Mouse (Mus musculus): Measurements from ENCODE around the gene Ramp2. TPM values are rescaled to one million over a fixed set of nuclear protein-coding genes. Genes with fewer than 3 reads are reported as not detected.

Gene Ramp2
- polyA plus RNA-seq, 1 experiment from 2014 or later: 62.3 TPM

DNA sequence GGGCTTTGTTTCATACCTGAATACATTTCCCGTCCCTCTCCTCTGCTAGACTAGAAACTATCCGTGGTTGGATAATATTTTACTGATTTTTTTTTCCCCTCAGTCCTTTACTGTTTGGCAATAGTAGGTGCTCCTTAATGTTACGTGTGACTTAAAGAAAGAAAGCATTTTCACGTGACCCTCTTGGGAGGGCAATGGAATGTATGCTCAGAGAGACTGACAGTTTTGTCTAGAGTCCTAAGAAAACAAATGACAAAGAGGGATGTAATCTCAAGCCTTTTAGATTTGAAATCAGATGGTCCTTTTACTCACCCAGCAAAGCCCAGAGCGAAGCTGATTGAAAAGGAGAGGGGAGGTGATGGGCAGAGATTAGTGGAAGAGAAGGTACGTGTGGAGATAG lies 20.1 kb downstream of the Ramp2 start:
- no peak for ATAC-seq (ENCODE audit: low FRiP score, low TSS enrichment)
- H3K4me1 ChIP-seq (replicated peaks; ENCODE audit: control insufficient read depth, insufficient read depth): no peaks in the 10 kb centered on the region
- WGBS: 57% methylated on average over 6 of the region's 6 CpGs
- no peak overlapping the region for H3K27ac ChIP-seq (replicated peaks)
- no peak for DNase-seq (ENCODE audit: low spot score)
- no peaks in the 10 kb centered on the region for H3K36me3 ChIP-seq (ENCODE audit: control insufficient read depth, insufficient read depth, low read length)
- H3K9ac ChIP-seq (ENCODE audit: low read length): no peak overlapping the region
- H3K4me2 ChIP-seq (replicated peaks; ENCODE audit: low read depth): no peak overlapping the region
- TF ChIP-seq EP300 (optimal IDR thresholded peaks at IDR 0.05) (no peak), CTCF (IDR thresholded peaks at IDR 0.05; ENCODE audit: low read depth) (no peak)
- no peaks in the 10 kb centered on the region for H3K9me3 ChIP-seq (ENCODE audit: control insufficient read depth, low read length)
- no peak overlapping the region for H3K4me3 ChIP-seq (ENCODE audit: low read depth, low read length)
- no peaks in the 10 kb centered on the region for H3K27me3 ChIP-seq (ENCODE audit: control insufficient read depth, insufficient read depth, low read length)

DNA sequence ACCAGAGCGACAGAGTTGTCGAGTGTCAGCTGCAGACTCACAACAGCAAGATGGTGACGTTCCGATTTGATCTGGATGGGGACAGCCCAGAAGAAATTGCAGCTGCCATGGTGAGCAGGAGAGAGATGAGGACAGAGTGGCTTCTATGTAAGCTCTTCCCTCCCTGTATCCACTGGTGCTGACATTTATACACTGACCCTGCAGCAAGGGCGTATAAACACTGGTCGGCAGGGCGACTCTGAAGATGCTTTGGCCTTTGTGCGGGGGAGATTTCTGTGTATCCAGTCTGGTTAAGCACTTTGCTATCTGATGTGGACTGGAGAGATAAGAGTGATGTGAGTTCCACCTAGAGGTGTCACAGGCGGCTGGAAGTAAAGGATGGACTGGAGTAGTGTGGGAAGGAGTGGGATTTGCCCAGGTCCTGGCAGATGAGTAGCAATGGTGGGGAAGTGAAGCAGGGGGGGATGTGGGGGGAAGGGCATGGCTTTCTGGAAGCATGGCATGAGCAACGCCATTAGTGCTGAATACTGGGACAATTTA lies 23.8 kb downstream of the Ramp2 start:
- Histone ChIP-seq H3K27me3 (ENCODE audit: control insufficient read depth, insufficient read depth, low read length) (no peaks in the 10 kb centered on the region), H3K4me1 (replicated peaks; ENCODE audit: control insufficient read depth, insufficient read depth) (no peaks in the 10 kb centered on the region), H3K4me2 (replicated peaks; ENCODE audit: low read depth) (no peak overlapping the region), H3K27ac (replicated peaks) (no peak overlapping the region), H3K36me3 (ENCODE audit: control insufficient read depth, insufficient read depth, low read length) (no peaks in the 10 kb centered on the region), H3K9ac (ENCODE audit: low read length) (no peak overlapping the region), H3K9me3 (ENCODE audit: control insufficient read depth, low read length) (no peaks in the 10 kb centered on the region), H3K4me3 (ENCODE audit: low read depth, low read length) (no peak overlapping the region)
- no peak for TF ChIP-seq EP300 (optimal IDR thresholded peaks at IDR 0.05)
- no peak for TF ChIP-seq CTCF (IDR thresholded peaks at IDR 0.05; ENCODE audit: low read depth)
- ATAC-seq (ENCODE audit: low FRiP score, low TSS enrichment): peak; percentile 41; the same call in 1 of the 2 replicates
- DNase-seq (ENCODE audit: low spot score): peak; percentile 45
- WGBS: 19% methylated on average over 10 of the region's 10 CpGs

DNA sequence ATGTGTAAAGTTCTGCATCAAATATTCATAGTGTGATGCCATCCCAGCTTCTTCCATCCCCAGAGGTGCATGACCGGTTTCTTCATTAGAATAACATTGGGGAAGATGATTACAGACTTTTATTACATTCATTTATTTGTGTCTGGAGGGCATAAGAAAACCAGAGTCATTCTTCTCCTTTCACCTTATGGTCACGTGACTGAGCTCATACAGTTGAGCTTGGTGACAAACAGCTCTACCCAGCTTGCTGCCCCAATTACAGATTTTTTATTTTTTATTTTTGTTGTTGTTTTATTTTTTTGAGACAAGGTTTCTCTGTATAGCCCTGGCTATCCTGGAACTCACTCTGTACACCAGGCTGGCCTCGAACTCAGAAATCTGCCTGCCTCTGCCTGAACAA lies 26.6 kb downstream of the Ramp2 start:
- ATAC-seq (ENCODE audit: low FRiP score, low TSS enrichment) (no peak), DNase-seq (ENCODE audit: low spot score) (no peak)
- Histone ChIP-seq H3K36me3 (ENCODE audit: control insufficient read depth, insufficient read depth, low read length) (no peaks in the 10 kb centered on the region), H3K27me3 (ENCODE audit: control insufficient read depth, insufficient read depth, low read length) (no peaks in the 10 kb centered on the region), H3K9ac (ENCODE audit: low read length) (no peak overlapping the region), H3K9me3 (ENCODE audit: control insufficient read depth, low read length) (no peaks in the 10 kb centered on the region), H3K27ac (replicated peaks) (no peak overlapping the region), H3K4me1 (replicated peaks; ENCODE audit: control insufficient read depth, insufficient read depth) (peaks cover 4% of the 10 kb centered on the region; the same call in 1 of the 2 replicates), H3K4me2 (replicated peaks; ENCODE audit: low read depth) (no peak overlapping the region), H3K4me3 (ENCODE audit: low read depth, low read length) (no peak overlapping the region)
- WGBS: 92% methylated on average over 3 of the region's 3 CpGs
- TF ChIP-seq EP300 (optimal IDR thresholded peaks at IDR 0.05): no peak
- no peak for TF ChIP-seq CTCF (IDR thresholded peaks at IDR 0.05; ENCODE audit: low read depth)

DNA sequence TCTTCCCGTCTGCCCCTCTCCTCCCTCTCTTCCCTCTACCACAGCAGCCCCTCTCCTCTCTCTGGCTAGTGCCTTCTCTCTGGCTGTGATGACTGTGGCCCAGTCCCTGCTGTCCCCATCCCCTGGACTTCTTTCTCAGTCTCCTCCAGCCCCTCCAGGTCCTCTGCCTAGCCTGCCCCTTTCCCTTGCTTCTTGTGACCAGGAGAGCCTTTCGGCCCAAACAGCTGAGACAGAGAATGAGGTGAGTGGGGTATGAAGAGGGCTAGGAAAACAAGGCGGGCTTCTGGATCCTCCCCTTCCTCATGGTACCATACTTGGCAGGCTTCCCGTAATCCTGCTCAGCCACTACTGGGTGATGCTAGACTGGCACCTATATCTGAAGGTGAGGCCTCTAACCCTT lies 29.5 kb downstream of the Ramp2 start:
- no peaks in the 10 kb centered on the region for H3K36me3 ChIP-seq (ENCODE audit: control insufficient read depth, insufficient read depth, low read length)
- H3K4me3 ChIP-seq (ENCODE audit: low read depth, low read length): no peak overlapping the region
- H3K27me3 ChIP-seq (ENCODE audit: control insufficient read depth, insufficient read depth, low read length): no peaks in the 10 kb centered on the region
- H3K27ac ChIP-seq (replicated peaks): no peak overlapping the region
- no peaks in the 10 kb centered on the region for H3K9me3 ChIP-seq (ENCODE audit: control insufficient read depth, low read length)
- H3K9ac ChIP-seq (ENCODE audit: low read length): no peak overlapping the region
- 58% methylated on average over 4 of the region's 4 CpGs for WGBS
- TF ChIP-seq CTCF (IDR thresholded peaks at IDR 0.05; ENCODE audit: low read depth): no peak
- ATAC-seq (ENCODE audit: low FRiP score, low TSS enrichment) (no peak), DNase-seq (ENCODE audit: low spot score) (no peak)
- H3K4me1 ChIP-seq (replicated peaks; ENCODE audit: control insufficient read depth, insufficient read depth): peaks cover 12% of the 10 kb centered on the region; the same call in 1 of the 2 replicates
- no peak overlapping the region for H3K4me2 ChIP-seq (replicated peaks; ENCODE audit: low read depth)

DNA sequence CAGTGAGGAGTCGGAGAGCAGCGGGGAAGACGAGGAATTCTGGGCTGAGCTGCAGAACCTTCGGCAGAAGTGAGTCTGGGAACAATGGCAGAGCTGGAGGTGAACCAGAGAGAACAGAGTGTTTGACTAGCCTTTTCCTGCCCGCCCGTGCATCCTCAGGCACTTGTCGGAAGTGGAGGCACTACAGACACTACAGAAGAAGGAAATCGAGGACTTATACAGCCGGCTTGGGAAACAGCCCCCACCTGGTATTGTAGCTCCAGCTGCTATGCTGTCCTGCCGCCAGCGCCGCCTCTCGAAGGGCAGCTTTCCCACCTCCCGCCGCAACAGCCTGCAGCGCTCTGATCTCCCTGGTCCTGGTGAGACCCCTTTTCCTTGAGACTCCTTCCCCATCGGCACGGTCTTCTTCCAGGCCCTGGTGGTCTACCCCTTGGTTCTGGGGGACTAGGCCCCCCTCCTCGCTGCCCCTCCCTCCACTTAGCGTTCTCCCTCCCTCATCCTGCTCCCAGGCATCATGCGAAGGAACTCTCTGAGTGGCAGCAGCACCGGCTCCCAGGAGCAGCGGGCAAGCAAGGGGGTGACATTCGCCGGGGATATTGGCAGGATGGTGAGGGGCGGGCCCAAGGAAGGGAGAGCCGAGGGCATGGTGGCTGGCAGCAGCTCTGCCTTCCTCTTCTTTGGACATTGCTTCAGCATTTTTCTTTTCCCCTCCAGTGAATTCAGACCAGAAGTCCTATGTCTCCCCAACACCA lies 30.7 kb downstream of the Ramp2 start:
- Histone ChIP-seq H3K4me3 (ENCODE audit: low read depth, low read length) (no peak overlapping the region), H3K36me3 (ENCODE audit: control insufficient read depth, insufficient read depth, low read length) (no peaks in the 10 kb centered on the region), H3K9me3 (ENCODE audit: control insufficient read depth, low read length) (no peaks in the 10 kb centered on the region), H3K27ac (replicated peaks) (peak overlapping the region; percentile 87; the same call in 1 of the 2 replicates), H3K9ac (ENCODE audit: low read length) (peak overlapping the region; percentile 8; the same call in 1 of the 2 replicates), H3K4me1 (replicated peaks; ENCODE audit: control insufficient read depth, insufficient read depth) (peaks cover 12% of the 10 kb centered on the region; the same call in 1 of the 2 replicates), H3K4me2 (replicated peaks; ENCODE audit: low read depth) (peak overlapping the region; percentile 75; the same call in 1 of the 2 replicates), H3K27me3 (ENCODE audit: control insufficient read depth, insufficient read depth, low read length) (no peaks in the 10 kb centered on the region)
- TF ChIP-seq EP300 (optimal IDR thresholded peaks at IDR 0.05) (no peak), CTCF (IDR thresholded peaks at IDR 0.05; ENCODE audit: low read depth) (no peak)
- 45% methylated on average over 27 of the region's 27 CpGs for WGBS
- ATAC-seq (ENCODE audit: low FRiP score, low TSS enrichment) (no peak), DNase-seq (ENCODE audit: low spot score) (no peak)

Data from stomach, postnatal 0 days (tissue).